Mouse (Mus musculus) thymus, adult 2 months (tissue): ENCODE measurements around the gene Dnajc7.

ENCODE experiments used
- CTCF ChIP-seq: fragments of 200-500 bp; IDR thresholded peaks from 2 replicates; pipeline ENCODE4 v1.5.1; 2012; ENCODE audit warnings: mild to moderate bottlenecking, control low read depth, low read length, moderate library complexity, borderline replicate concordance; ENCODE audit not compliant: control insufficient read depth, poor library complexity, insufficient read depth; ENCODE audit errors: extremely low read depth
- POLR2A ChIP-seq: fragments of 200-500 bp; IDR thresholded peaks from 2 replicates; pipeline ENCODE4 v1.6.1; 2012; ENCODE audit warnings: mild to moderate bottlenecking, low read length, control low read depth, moderate library complexity; ENCODE audit not compliant: control insufficient read depth, poor library complexity, insufficient read depth; ENCODE audit errors: extremely low read depth

DNA sequence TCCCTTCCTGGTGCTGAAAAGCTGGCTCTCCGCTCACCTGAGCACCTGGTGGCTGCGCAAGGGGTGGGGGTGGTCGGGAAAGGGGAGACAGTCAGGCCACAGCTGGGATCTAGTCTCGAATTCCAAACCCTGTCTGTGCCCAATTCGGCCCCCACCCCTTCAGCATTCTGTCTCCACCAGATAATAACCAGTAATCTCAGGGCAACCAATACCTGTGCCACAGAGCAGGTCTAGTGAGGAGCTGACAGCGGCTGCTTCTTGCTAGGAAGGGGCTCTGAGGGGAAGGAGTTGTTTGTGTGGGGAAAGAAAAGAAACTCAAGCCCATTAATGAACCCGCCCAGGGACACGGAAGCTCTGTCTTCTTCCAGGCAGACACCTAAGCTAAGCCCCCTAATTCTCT, 31.2 kb upstream of the Dnajc7 start:
- no peak for TF ChIP-seq POLR2A
- TF ChIP-seq CTCF = no peak
